Mouse (Mus musculus) C2C12 (cell line): ENCODE data around the gene Exo1. TPM values are rescaled to one million over a fixed set of nuclear protein-coding genes. Genes with fewer than 3 reads are reported as not detected.

Source experiments
- H3K27me3 ChIP-seq: one replicate; pipeline ENCODE4 v1.6.1; 2011; ENCODE audit not compliant: control insufficient read depth, insufficient read depth, insufficient read length
- H3K36me3 ChIP-seq: one replicate; pipeline ENCODE4 v1.6.1; 2011; ENCODE audit not compliant: control insufficient read depth, insufficient read depth
- H3K4me3 ChIP-seq: one replicate; pipeline ENCODE4 v1.5.1; 2011; ENCODE audit warnings: mild to moderate bottlenecking, control low read depth; ENCODE audit not compliant: poor library complexity, insufficient read depth, severe bottlenecking
- H3K79me2 ChIP-seq: one replicate; pipeline ENCODE4 v1.6.1; 2011; ENCODE audit not compliant: control insufficient read depth, insufficient read depth
- H3K79me3 ChIP-seq: one replicate; pipeline ENCODE4 v1.6.1; 2011; ENCODE audit warnings: low read depth, control low read depth
- H3ac ChIP-seq: one replicate; pipeline ENCODE3; 2011; ENCODE audit warnings: low read depth; ENCODE audit not compliant: control insufficient read depth, insufficient read length
- CEBPB ChIP-seq: IDR thresholded peaks from one replicate; pipeline ENCODE4 v1.6.1; 2011; ENCODE audit warnings: low read depth, mild to moderate bottlenecking, control low read depth, moderate library complexity
- CTCF ChIP-seq: IDR thresholded peaks from one replicate; pipeline ENCODE4 v1.5.1; 2011; ENCODE audit not compliant: control insufficient read depth, insufficient read depth, insufficient read length
- FOSL1 ChIP-seq: IDR thresholded peaks from one replicate; pipeline ENCODE4 v1.8.0; 2011; ENCODE audit warnings: mild to moderate bottlenecking, low read length; ENCODE audit not compliant: poor library complexity, insufficient read depth, severe bottlenecking
- MAX ChIP-seq: IDR thresholded peaks from one replicate; pipeline ENCODE4 v1.6.1; 2011; ENCODE audit warnings: mild to moderate bottlenecking, control low read depth
- MYOD1 ChIP-seq: IDR thresholded peaks from one replicate; pipeline ENCODE4 v1.6.1; 2011; ENCODE audit warnings: low read depth; ENCODE audit not compliant: control insufficient read depth, insufficient read length
- MYOG ChIP-seq: IDR thresholded peaks from one replicate; pipeline ENCODE4 v1.6.1; 2011; ENCODE audit not compliant: control insufficient read depth, insufficient read length; ENCODE audit errors: extremely low read depth
- USF1 ChIP-seq: IDR thresholded peaks from one replicate; pipeline ENCODE4 v1.6.1; 2011; ENCODE audit warnings: low read depth, mild to moderate bottlenecking, control low read depth, moderate library complexity
- polyA plus RNA-seq: library from polyadenylated mRNA; unstranded; fragments of >200 nt; fragmentation: generic; extraction: Trizol; gene quantifications from one replicate; pipeline ENCODE4 v1.2.1, GENCODE M21; 2012; ENCODE audit warnings: missing spikeins

Gene Exo1
- polyA plus RNA-seq, 1 experiment: 19.5 TPM

- Histone ChIP-seq H3K79me2 (no peaks in the 10 kb centered on the region), H3K27me3 (no peaks in the 10 kb centered on the region), H3ac (no peak overlapping the region), H3K36me3 (peaks cover 15% of the 10 kb centered on the region), H3K4me3 (no peak overlapping the region), H3K79me3 (no peaks in the 10 kb centered on the region)
- TF ChIP-seq MAX: no peak
- TF ChIP-seq CTCF: no peak
- TF ChIP-seq FOSL1: no peak
Observed at GRCm38 (mm10) chr1:175913728-175914303, 33.4 kb downstream of the Exo1 start.

- TF ChIP-seq CEBPB (no peak), MAX (no peak), USF1 (no peak), MYOD1 (no peak), MYOG (no peak), FOSL1 (no peak), CTCF (no peak)
- H3K79me2 ChIP-seq: no peaks in the 10 kb centered on the region
Observed at GRCm38 (mm10) chr1:175920029-175920428, 39.6 kb downstream of the Exo1 start, which contains the start of gene Gm38100. TSS of gene Gm38100 (plus strand) at chr1:175920329.

GRCm38 (mm10) chr1:175921091-175921490, 40.7 kb downstream of the Exo1 start:
- Histone ChIP-seq H3K79me3 (no peaks in the 10 kb centered on the region), H3K36me3 (no peaks in the 10 kb centered on the region), H3K4me3 (no peak overlapping the region), H3K79me2 (no peaks in the 10 kb centered on the region), H3K27me3 (no peaks in the 10 kb centered on the region), H3ac (no peak overlapping the region)
- TF ChIP-seq CEBPB (no peak), USF1 (no peak)

More at GRCm38 (mm10) chr1:175920029-175920428, 39.6 kb downstream of the Exo1 start, which contains the start of gene Gm38100:
- Histone ChIP-seq H3K27me3 (no peaks in the 10 kb centered on the region), H3K36me3 (no peaks in the 10 kb centered on the region), H3ac (no peak within 1 kb of the TSS), H3K4me3 (no peak within 1 kb of the TSS), H3K79me3 (no peaks in the 10 kb centered on the region)

GRCm38 (mm10) chr1:175923848-175924787, 43.7 kb downstream of the Exo1 start:
- no peaks in the 10 kb centered on the region for H3K79me3 ChIP-seq
- peak; percentile 24 for TF ChIP-seq CTCF
- no peak for TF ChIP-seq USF1
- no peak for TF ChIP-seq MYOD1
- H3K4me3 ChIP-seq: no peak overlapping the region
- no peak overlapping the region for H3ac ChIP-seq
- H3K79me2 ChIP-seq: no peaks in the 10 kb centered on the region
- H3K27me3 ChIP-seq: no peaks in the 10 kb centered on the region
- no peaks in the 10 kb centered on the region for H3K36me3 ChIP-seq

- H3K4me3 ChIP-seq: no peak overlapping the region
- peaks cover 17% of the 10 kb centered on the region for H3K27me3 ChIP-seq
- no peaks in the 10 kb centered on the region for H3K36me3 ChIP-seq
- no peaks in the 10 kb centered on the region for H3K79me2 ChIP-seq
- H3K79me3 ChIP-seq: no peaks in the 10 kb centered on the region
- TF ChIP-seq MYOD1 (no peak), CTCF (no peak), CEBPB (no peak), USF1 (no peak), MYOG (no peak), FOSL1 (no peak), MAX (no peak)
- no peak overlapping the region for H3ac ChIP-seq
Observed at GRCm38 (mm10) chr1:175931391-175931790, 51.0 kb downstream of the Exo1 start.

- H3ac ChIP-seq: no peak overlapping the region
- H3K4me3 ChIP-seq: no peak overlapping the region
- no peaks in the 10 kb centered on the region for H3K79me2 ChIP-seq
- no peaks in the 10 kb centered on the region for H3K79me3 ChIP-seq
- peaks cover 18% of the 10 kb centered on the region for H3K27me3 ChIP-seq
- TF ChIP-seq CEBPB (no peak), MYOG (no peak), MAX (no peak), FOSL1 (no peak), USF1 (no peak), CTCF (no peak), MYOD1 (no peak)
- no peaks in the 10 kb centered on the region for H3K36me3 ChIP-seq
Observed at GRCm38 (mm10) chr1:175936282-175936737, 55.9 kb downstream of the Exo1 start.
